In genomic region chr3:101549749-101550148, GRCm38 (mm10) we compare ENCODE assay signal across 20 mouse cellular contexts. TPM values are rescaled to one million over a fixed set of nuclear protein-coding genes. Genes with fewer than 3 reads are reported as not detected.
DNase-seq lines count a peak whose midpoint lies in the region; ATAC-seq and TF ChIP-seq lines count a peak whose summit lies in the region.
"Had no signal": no experiment of that assay in that cellular context is flagged by ENCODE, and none has a peak within 500 bp of the region (broad histone marks: within the 10 kb centered on the region; RNA-seq: fewer than 3 reads in every experiment).

No protein-coding gene starts in this region.

- H3K27me3 ChIP-seq in G1E (ENCODE audit: insufficient read depth, low read length), result peaks cover 22% of the 10 kb centered on the region
- H3K27me3 ChIP-seq in MEL (ENCODE audit: control insufficient read depth in 1 of 2, insufficient read depth in 2 of 2, low read length in 2 of 2), result no peaks in the 10 kb centered on the region; a peak in 2 of 4 replicates
- H3K27me3 ChIP-seq in liver, embryonic 12.5 days (replicated peaks), result no peaks in the 10 kb centered on the region
- H3K27me3 ChIP-seq in liver, embryonic 16.5 days (ENCODE audit: control insufficient read depth, insufficient read depth, low read depth, low read length), result no peaks in the 10 kb centered on the region
- H3K27me3 ChIP-seq: embryonic facial prominence, embryonic 15.5 days; forebrain, embryonic 12.5 days; heart, embryonic 12.5 days; hindbrain, embryonic 15.5 days; Patski had no signal

- intact Hi-C loops in left cerebral cortex, postnatal 4 days (cut with DNase I), result no loop called here

- peak overlapping the region; percentile 80 for H3K4me2 ChIP-seq in liver, embryonic 12.5 days
- H3K4me2 ChIP-seq in liver, embryonic 16.5 days (ENCODE audit: low read depth, low read length), result peak overlapping the region; percentile 70
- H3K4me2 ChIP-seq: embryonic facial prominence, embryonic 15.5 days; forebrain, embryonic 12.5 days; heart, embryonic 12.5 days; hindbrain, embryonic 15.5 days had no signal

- TF ChIP-seq CTCF in G1E (IDR thresholded peaks at IDR 0.05; ENCODE audit: low read depth, low read length) (no peak), MEL (IDR thresholded peaks at IDR 0.05 in 2 of 3, conservative IDR thresholded peaks at IDR 0.05 in 1 of 3; ENCODE audit: control insufficient read depth in 1 of 3, insufficient read depth in 1 of 3, low read depth in 2 of 3, low read length in 3 of 3, poor library complexity in 1 of 3, severe bottlenecking in 1 of 3) (no peak)

- no peak for TF ChIP-seq POLR2A in MEL (IDR thresholded peaks at IDR 0.05; ENCODE audit: control insufficient read depth in 1 of 2, insufficient read depth in 1 of 2, low read depth in 1 of 2, low read length in 2 of 2, poor library complexity in 1 of 2)

- H3K79me2 ChIP-seq in MEL (ENCODE audit: control insufficient read depth, insufficient read depth, low read length, poor library complexity), result no peaks in the 10 kb centered on the region

- TF ChIP-seq RAD21 in MEL (IDR thresholded peaks at IDR 0.05; ENCODE audit: low read depth, low read length), result no peak

- peak; percentile 26; the same call in 1 of the 2 replicates for ATAC-seq in G1E (ENCODE audit: extremely low read depth, insufficient number of reproducible peaks, low FRiP score, poor library complexity, severe bottlenecking)
- peak; percentile 17 for ATAC-seq in liver, embryonic 12.5 days
- ATAC-seq in liver, embryonic 16.5 days (ENCODE audit: low read depth), result peak; percentile 14
- ATAC-seq: activated CD4-positive, CD25-positive, alpha-beta regulatory T cell, adult 4 months; forebrain, embryonic 16.5 days; Patski had no signal

- H3K4me3 ChIP-seq in G1E (ENCODE audit: low read depth, low read length) (no peak overlapping the region), MEL (ENCODE audit: control insufficient read depth in 1 of 2, insufficient read depth in 1 of 2, low read depth in 2 of 2, low read length in 2 of 2) (no peak overlapping the region)
- H3K4me3 ChIP-seq in liver, embryonic 12.5 days, result no peak overlapping the region
- H3K4me3 ChIP-seq in liver, embryonic 16.5 days (ENCODE audit: low read depth, low read length), result no peak overlapping the region
- H3K4me3 ChIP-seq: embryonic facial prominence, embryonic 15.5 days; forebrain, embryonic 12.5 days; heart, embryonic 12.5 days; hindbrain, embryonic 15.5 days had no signal

- DNase-seq in G1E (ENCODE audit: low spot score) (peak; percentile 22), MEL (ENCODE audit: low read depth, low spot score) (peak; percentile 34)
- DNase-seq in left cerebral cortex, postnatal 4 days, result no peak
- no peak for DNase-seq in kidney, adult 18-20 months
- DNase-seq in lung, postnatal 25 days (ENCODE audit: low spot score), result no peak
- DNase-seq: adrenal gland, adult 2 months; adrenal gland, postnatal 25 days; cerebellum, adult 2 months; cerebellum, postnatal 10 days; embryo, embryonic 11 days; gastrocnemius, postnatal 14 days had no signal

- no peak overlapping the region for H3K9ac ChIP-seq in MEL (ENCODE audit: control insufficient read depth, low read depth, low read length, poor library complexity, severe bottlenecking)
- peak overlapping the region; percentile 25; the same call in 1 of the 2 replicates for H3K9ac ChIP-seq in liver, embryonic 12.5 days
- H3K9ac ChIP-seq in liver, embryonic 16.5 days (ENCODE audit: low read depth, low read length), result no peak overlapping the region
- H3K9ac ChIP-seq: embryonic facial prominence, embryonic 15.5 days; forebrain, embryonic 12.5 days; heart, embryonic 12.5 days; hindbrain, embryonic 15.5 days had no signal

- H3K36me3 ChIP-seq in G1E (replicated peaks) (no peaks in the 10 kb centered on the region), MEL (ENCODE audit: control insufficient read depth in 1 of 2, insufficient read depth in 2 of 2, low read length in 2 of 2) (peaks cover 0 to 24% of the 10 kb centered on the region in 2 experiments; a peak in 2 of 4 replicates)
- H3K36me3 ChIP-seq in liver, embryonic 12.5 days, result no peaks in the 10 kb centered on the region
- H3K36me3 ChIP-seq in liver, embryonic 16.5 days (ENCODE audit: control insufficient read depth, insufficient read depth), result no peaks in the 10 kb centered on the region
- H3K36me3 ChIP-seq: embryonic facial prominence, embryonic 15.5 days; forebrain, embryonic 12.5 days; heart, embryonic 12.5 days; hindbrain, embryonic 15.5 days had no signal

- H3K9me3 ChIP-seq in G1E (replicated peaks), result no peaks in the 10 kb centered on the region
- no peaks in the 10 kb centered on the region for H3K9me3 ChIP-seq in MEL (replicated peaks; ENCODE audit: insufficient read depth, low read length)
- no peaks in the 10 kb centered on the region for H3K9me3 ChIP-seq in liver, embryonic 12.5 days (replicated peaks)
- no peaks in the 10 kb centered on the region for H3K9me3 ChIP-seq in liver, embryonic 16.5 days (replicated peaks; ENCODE audit: control insufficient read depth, low read length)
- H3K9me3 ChIP-seq: embryonic facial prominence, embryonic 15.5 days; forebrain, embryonic 12.5 days; heart, embryonic 12.5 days; hindbrain, embryonic 15.5 days had no signal

- peak; percentile 36 to 49; a peak in 2 of 4 replicates for TF ChIP-seq EP300 in MEL (IDR thresholded peaks at IDR 0.05; ENCODE audit: low read depth in 1 of 2, low read length in 2 of 2)

- 40% methylated on average over 5 of the region's 5 CpGs for WGBS in liver, embryonic 12.5 days (ENCODE audit: insufficient replicate concordance)
- WGBS in liver, embryonic 16.5 days (ENCODE audit: insufficient replicate concordance), result 33% methylated on average over 5 of the region's 5 CpGs

- H3K4me1 ChIP-seq in G1E (ENCODE audit: insufficient read depth, low read depth, low read length), result peaks cover 76% of the 10 kb centered on the region
- H3K4me1 ChIP-seq in MEL (ENCODE audit: control insufficient read depth in 1 of 2, insufficient read depth in 2 of 2, low read length in 2 of 2), result peaks cover 14 to 34% of the 10 kb centered on the region in 2 experiments
- H3K4me1 ChIP-seq in liver, embryonic 12.5 days, result peaks cover 66% of the 10 kb centered on the region
- H3K4me1 ChIP-seq in liver, embryonic 16.5 days (ENCODE audit: control insufficient read depth, low read depth, low read length), result peaks cover 44% of the 10 kb centered on the region

- no peak overlapping the region for H3K27ac ChIP-seq in MEL (ENCODE audit: control insufficient read depth, low read depth, low read length)
- peak overlapping the region; percentile 99 for H3K27ac ChIP-seq in liver, embryonic 12.5 days
- H3K27ac ChIP-seq in liver, embryonic 16.5 days (ENCODE audit: low read length), result peak overlapping the region; percentile 62
- H3K27ac ChIP-seq: embryonic facial prominence, embryonic 15.5 days; forebrain, embryonic 12.5 days; hindbrain, embryonic 15.5 days had no signal

TF ChIP-seq in MEL, 35 proteins besides CTCF, POLR2A, EP300 and RAD21:
- TF ChIP-seq MAZ (IDR thresholded peaks at IDR 0.05; ENCODE audit: low read depth, low read length) (no peak), TCF12 (IDR thresholded peaks at IDR 0.05; ENCODE audit: low read depth, low read length) (peak; percentile 52; the same call in 1 of the 2 replicates), MEF2A (IDR thresholded peaks at IDR 0.05; ENCODE audit: extremely low read depth, insufficient replicate concordance, low read depth, low read length, poor library complexity, severe bottlenecking) (no peak), ETS1 (IDR thresholded peaks at IDR 0.05; ENCODE audit: low read depth, low read length) (no peak), GATA1 (IDR thresholded peaks at IDR 0.05; ENCODE audit: low read depth, low read length) (peak; percentile 71)

RNA-seq across cellular contexts. Expression of gene Atp1a1, which starts 54.7 kb away (rescaled TPM):
- total RNA-seq in G1E (2014; fragmentation: Nextera tagmentation) (49.3 and 50.5 TPM in 2 replicates), G1E (2017) (71.8 and 76.1 TPM in 2 replicates), MEL (2012; rRNA removed) (136 and 138 TPM in 2 replicates)
- polyA plus RNA-seq in G1E (2012) (187 and 225 TPM in 2 replicates), MEL (2012; ENCODE audit: insufficient read depth in 1 of 2, insufficient read length in 2 of 2, low read depth in 1 of 2, low replicate concordance in 2 of 2, missing spikeins in 1 of 2) (100 to 1,000 TPM in 1 of 2 experiments, not detected in 1; 174 TPM)
- polyA plus RNA-seq in liver, embryonic 12.5 days (2016; fragmentation: Nextera tagmentation; extraction: Ambion mirVana), result 54.1 and 55.2 TPM in 2 replicates
- polyA plus RNA-seq in liver, embryonic 16.5 days (2015; fragmentation: Nextera tagmentation; extraction: Ambion mirVana), result 42.1 and 45.4 TPM in 2 replicates
- total RNA-seq in left cerebral cortex, postnatal 4 days (2021), result 100 to 1,000 TPM; 205 to 223 TPM

Comparison
In these comparisons a context has a peak if more than half of its experiments do, and no peak if none do; other contexts are left out.
1. DNase-seq: peak in G1E (single experiment) and MEL (single experiment); none in left cerebral cortex, postnatal 4 days (single experiment), kidney, adult 18-20 months (single experiment) and lung, postnatal 25 days (single experiment).
2. Peak in every context shown above with its lines, with median percentiles within 50 percentile points of each other: ATAC-seq.